Mouse (Mus musculus) spleen, postnatal 4 days (tissue): ENCODE data around the gene Hypm.

ENCODE experiments used
- DNase-seq, 2 experiments: peaks; one replicate each; pipeline ENCODE4 v3.0.0; 2022; ENCODE audit warnings: low spot score in 2 of 2

The Hypm gene

DNA sequence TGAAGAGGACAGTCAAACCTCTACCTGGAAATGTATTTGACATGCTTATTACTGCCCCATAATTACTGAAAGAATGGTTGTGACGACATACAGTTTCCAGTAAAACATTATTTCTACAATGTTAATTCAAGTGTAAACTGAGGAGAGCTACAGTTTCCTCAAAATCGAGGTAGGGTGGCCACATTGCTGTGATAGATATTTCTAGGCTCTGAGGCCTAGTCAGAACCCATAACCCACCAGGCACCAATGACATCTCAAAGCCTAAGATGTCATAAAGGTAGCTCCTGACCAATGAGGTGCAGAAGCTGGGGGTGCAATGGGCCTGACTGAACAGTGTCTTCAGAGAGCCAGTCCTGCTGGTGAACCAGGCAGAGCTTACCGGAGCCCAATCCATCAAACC is at the start of gene Hypm:
Gene Hypm (plus strand): TSS at position 301 of the 400 bp plus-strand sequence.
- no peak for DNase-seq

DNA sequence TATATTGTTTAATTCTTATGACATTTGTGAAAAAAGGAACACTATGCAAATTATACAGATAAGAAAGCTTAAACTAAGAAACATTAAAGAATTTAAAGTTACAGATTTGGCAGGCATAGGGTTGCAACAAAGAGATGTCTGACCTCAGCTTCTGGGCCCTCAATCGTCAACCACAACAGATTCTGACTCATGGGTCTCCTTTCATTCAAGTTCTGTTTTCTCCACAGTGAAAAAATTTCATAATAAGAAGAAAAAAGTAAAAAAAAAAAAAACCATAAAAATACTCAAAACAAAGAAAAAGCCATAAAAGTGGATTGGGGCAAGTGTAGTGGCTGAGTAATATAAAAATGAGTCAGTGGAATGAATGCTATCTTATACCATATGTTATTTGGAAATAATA is 36.6 kb upstream of the Hypm start:
- no peak for DNase-seq

DNA sequence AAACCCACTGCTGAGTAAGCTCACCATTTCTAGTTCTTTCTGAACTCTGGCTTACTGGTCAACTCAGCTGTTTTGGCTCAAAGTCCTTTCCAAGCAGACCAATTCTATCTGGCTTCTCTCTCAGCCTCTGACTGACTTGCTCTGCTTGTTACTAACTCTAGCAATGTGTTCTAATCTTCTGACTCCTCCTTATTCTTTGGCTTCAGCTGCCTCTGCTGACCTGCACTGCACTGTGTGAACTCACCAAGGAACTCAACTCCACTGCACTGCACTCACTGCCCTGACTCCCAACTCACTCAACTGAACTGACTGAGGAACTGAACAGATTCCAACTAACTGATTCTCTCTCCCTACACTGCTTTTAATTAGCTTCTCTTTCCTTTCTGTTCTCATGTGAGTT is 34.3 kb upstream of the Hypm start:
- DNase-seq = no peak

DNA sequence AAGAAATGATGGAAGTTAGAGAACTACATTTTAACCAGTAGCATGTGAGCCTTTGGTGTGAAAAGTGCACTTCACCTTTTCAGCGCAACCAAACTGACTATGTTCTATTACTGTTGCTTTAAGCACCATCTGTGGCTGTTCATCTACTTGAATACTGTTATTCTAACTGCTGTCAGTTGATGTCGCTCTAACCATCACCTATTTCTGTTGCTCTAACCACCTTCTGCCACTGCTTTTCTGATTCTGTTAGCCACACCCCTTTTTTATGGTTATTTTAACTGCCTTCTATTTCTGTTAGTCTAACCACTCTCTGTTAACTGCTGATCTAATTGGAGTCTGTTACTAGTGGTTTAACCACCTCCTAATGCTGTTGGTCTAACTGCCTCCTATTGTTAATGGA is 11.9 kb upstream of the Hypm start:
- no peak for DNase-seq

DNA sequence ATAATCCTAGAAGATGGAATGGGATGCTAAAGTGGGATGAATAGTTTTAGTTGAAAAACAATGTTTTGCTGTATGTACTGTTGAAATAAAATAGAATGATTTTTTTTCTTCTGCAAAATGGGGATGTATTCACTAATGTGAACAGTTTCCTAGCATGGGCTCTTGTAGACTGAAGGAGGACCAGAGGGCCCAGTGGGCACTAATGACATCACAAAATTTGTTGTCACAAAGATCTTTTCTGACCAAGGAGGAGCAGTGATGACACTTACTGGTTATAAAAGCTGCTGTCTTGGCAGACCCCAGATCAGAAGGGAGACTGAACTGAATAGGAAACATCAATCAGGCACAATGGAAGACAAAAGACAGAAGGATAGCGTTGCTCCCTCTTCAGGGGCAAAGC is 2.7 kb downstream of the Hypm start, which contains the start of gene H2al3:
Gene H2al3 (plus strand): TSS at position 301 of the 400 bp plus-strand sequence.
- no peak for DNase-seq

DNA sequence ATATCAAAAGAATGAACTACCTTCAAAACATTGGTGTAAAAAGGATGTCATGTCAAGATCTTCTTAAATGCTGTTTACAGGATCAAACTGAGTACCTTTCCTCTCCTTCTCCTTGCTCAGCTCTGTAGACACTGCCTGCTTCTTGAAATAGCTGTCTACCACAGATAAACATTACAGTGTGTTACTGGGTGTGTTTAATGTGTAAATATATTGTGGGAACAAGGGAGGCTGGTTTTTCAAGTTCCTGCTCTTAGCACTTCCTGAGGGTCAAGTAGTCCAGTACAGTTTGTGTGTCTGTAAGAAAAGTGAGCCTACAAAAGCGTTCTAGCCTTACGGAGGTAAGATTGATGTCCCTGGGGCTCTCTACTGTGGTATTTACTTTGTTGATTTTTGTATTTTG is 15.1 kb downstream of the Hypm start:
- DNase-seq = no peak

DNA sequence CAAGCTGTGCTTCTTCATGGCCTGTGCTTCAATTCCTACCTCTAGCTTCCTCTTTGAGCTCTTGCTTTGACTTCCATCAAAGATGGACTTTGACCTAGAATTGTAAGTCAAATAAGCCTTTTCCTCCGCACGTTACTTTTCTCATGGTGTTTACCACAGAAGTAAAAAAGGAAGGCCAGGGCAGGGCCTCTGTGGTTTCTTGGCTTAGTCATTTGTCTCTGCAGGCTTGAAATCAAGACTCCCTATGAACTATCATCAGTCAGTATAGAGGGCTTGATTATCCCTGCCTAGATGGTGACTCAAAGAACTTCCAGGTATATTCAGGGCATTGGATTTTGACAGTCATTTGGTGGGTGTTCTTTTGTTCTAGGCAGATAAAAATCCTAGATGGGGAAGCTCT is 28.8 kb downstream of the Hypm start:
- DNase-seq = no peak

DNA sequence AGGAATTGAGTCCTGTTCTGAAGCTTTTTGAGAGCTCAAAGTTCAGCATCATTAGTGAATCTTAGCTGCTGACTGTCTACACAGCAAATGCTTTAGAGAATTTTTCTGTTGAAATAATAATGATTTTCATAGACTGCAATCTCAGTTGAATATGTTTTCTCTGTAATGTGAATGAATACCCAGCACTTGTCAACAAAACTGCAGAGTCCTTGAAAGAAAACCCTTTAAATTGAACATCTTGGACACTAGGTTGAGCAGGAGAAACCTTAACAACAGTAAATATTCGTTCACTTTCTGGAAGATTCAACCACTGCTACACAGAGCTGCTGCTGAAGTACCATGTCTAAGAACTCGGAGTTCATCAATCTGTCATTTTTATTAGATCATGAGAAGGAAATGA is 38.6 kb downstream of the Hypm start, which contains the start of gene Sytl5:
Gene Sytl5 (plus strand): TSS at position 301 of the 400 bp plus-strand sequence.
- DNase-seq = no peak
